Mouse (Mus musculus) megakaryocyte-erythroid progenitor cell, adult 5 weeks (primary cell): ENCODE measurements around the gene Fscn1. TPM values are rescaled to one million over a fixed set of nuclear protein-coding genes. Genes with fewer than 3 reads are reported as not detected.

Source experiments
- polyA plus RNA-seq: library from polyadenylated mRNA; stranded (reverse); fragments of >175 nt; gene quantifications from 2 replicates; pipeline ENCODE4 v1.2.3, GENCODE M21; 2012

Gene Fscn1
- 3.8 and 4.1 TPM in 2 replicates for polyA plus RNA-seq

DNA sequence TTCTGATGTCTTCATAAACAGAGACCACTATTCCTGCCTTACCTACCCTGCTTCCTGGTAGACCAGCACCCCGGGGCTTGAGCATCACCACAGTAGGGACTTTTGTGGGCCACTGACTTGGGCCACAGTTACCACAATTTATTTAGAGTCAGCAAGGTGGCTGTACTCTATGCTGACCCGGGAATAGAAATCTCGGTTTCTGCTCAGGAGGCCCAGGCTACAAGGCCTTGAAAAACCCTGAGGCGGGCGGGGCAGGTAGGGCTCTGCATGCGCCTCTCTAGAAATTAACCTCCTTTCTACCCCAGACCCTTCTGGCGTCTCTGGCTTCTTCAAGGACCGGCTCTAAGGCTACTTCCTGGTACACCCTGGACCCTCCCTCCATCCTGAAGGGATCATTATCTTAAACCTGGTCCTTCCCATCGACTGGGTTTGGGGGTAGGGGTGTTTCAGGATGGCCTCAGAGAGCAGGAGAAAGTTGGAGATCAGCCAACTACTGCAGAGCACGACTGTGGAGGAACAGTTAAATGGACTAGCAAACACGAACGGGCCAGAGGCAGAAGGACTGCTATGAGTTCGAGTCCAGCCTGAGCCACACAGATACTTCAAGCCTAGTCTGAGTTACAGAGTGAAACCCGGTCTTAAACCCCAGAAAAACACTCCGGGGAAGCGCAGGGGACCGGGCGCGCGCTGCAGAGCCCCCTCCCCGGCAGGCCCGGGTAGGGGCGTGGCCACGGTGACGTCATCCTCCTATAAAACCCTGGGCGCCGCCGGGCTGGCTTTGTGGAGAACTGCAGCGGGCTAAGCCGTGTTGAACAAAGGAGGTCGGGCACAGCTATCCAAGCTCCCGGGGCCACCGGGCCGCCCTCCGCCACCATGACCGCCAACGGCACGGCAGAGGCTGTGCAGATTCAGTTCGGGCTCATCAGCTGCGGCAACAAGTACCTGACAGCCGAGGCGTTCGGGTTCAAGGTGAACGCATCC, at the start of gene Fscn1:
Gene Fscn1 (plus strand): TSS at position 768 of the 981 bp plus-strand sequence.

Other genes with a start within 250 kb of the Fscn1 start
- gene Tnrc18, start 142.7 kb upstream of the Fscn1 start, polyA plus RNA-seq, result 233 and 259 TPM in 2 replicates
- 5.9 and 6.3 TPM in 2 replicates for gene Fbxl18, start 64.9 kb upstream of the Fscn1 start, polyA plus RNA-seq
- gene Actb, start 53.6 kb upstream of the Fscn1 start, polyA plus RNA-seq, result 2,691 and 3,512 TPM in 2 replicates
- 30.2 and 35.6 TPM in 2 replicates for gene Rnf216, start 152.7 kb downstream of the Fscn1 start, polyA plus RNA-seq
- not detected in 2 replicates for gene Olfr718-ps1, start 187.2 kb downstream of the Fscn1 start, polyA plus RNA-seq
- gene Rbak, start 220.4 kb downstream of the Fscn1 start, polyA plus RNA-seq, result 1.5 and 2.2 TPM in 2 replicates
- gene Spdye4b, start 220.7 kb downstream of the Fscn1 start, polyA plus RNA-seq, result not detected in 2 replicates